Mouse (Mus musculus): Measurements from ENCODE around the gene Dnmt3b. TPM values are rescaled to one million over a fixed set of nuclear protein-coding genes. Genes with fewer than 3 reads are reported as not detected.
A peak's percentile ranks its signal among the peaks of the same experiment; 100 is the strongest.
"Not testable (repeated sequence)": the region's sequence is repeated elsewhere in the genome, so short reads cannot be mapped to it uniquely, and the experiment has no call there.

Dnmt3b gene
- total RNA-seq, 2 experiments from 2014 or later = 3.0 to 3.5 TPM

GRCm38 (mm10) chr2:153638977-153639680 is 10.1 kb upstream of the Dnmt3b start:
- DNase-seq = no peak

DNA sequence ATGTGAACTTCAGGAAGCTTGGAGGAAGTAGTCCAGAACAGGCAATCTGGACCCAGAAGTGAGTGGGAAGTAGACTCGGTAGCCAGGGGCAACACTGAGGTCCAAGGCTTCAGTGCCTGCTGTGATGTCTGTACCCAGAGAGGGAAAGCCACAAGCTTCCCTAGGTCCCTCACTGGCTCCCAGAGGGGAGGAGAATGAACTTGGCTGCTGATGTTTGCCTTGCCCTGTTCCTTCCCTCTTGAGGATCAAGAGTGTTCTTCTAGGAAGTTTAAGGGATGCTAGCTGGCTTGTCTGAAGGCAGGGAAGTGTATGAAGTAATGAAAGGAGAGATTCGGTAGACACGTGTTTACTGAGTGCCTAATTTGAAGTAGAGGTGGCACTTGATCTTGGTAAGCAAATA is 6.8 kb upstream of the Dnmt3b start:
- DNase-seq = no peak

DNA sequence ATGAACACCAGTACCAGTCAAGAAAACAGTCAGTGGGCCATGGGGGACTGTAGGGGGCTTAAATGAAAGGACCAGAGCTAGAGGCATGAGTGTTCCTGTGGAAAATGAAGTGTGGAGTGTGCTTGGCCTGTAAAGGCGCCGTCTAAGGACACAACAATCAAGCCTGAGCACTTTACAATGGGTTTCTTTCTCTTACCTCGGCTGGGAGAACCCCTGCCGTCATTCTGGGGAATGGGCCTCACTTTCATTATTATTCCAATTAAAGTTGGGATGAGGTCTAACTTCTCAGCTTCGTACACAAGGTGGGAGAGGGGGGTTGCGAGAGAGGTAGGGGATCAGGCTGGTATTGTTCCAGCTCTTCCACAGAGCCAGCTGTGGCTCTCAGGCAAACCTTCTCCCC is 6.3 kb upstream of the Dnmt3b start:
- DNase-seq = no peak

GRCm38 (mm10) chr2:153648773-153649297 is 415 bp upstream of the Dnmt3b start:
- DNase-seq = no peak

- DNase-seq = no peak
Observed at GRCm38 (mm10) chr2:153650014-153650687, 901 bp downstream of the Dnmt3b start.

DNA sequence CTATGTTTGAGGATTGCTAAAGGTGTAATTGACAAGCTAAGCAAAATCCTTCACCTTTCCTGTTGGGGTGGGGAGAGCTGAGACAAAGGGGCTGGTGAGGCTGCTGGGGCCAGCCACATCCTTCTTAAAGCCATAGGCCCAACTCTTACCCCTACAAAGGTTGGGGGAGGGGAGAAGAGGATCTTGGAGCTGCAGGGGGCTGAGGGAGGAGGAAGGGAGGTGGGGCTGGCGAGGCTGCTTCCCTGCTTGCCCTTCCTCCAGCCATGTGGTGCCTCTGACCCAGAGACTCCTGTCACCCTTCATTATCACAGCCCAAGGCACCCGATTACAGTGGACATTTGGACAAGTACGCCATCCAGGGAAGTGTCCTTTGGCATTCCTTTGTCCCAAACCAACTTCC is 2.4 kb downstream of the Dnmt3b start:
- DNase-seq = no peak

GRCm38 (mm10) chr2:153657659-153658058 is 8.4 kb downstream of the Dnmt3b start:
- DNase-seq = not testable (repeated sequence)

- peak; percentile 18 for DNase-seq
Observed at GRCm38 (mm10) chr2:153660616-153661015, 11.4 kb downstream of the Dnmt3b start.

DNA sequence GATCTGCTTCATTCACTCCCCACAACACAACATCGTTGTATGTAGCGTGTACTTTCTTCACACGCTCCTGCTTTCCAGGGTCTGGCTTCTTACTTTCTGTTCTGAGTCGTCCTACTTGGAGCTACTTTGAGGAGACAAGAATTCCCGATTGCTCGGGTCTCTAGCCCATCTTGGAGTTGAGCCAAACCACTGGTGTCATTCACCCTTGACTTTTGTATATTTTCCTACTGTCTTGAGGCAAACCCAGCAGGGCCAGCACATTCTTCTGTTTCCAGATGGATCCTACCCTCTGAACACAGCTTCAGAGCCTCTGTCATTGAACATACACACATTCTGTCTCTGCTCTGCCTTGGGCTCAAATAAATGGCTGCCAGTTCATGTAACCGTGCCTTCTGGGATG is 16.2 kb downstream of the Dnmt3b start:
- no peak for DNase-seq

- DNase-seq = no peak
Observed at GRCm38 (mm10) chr2:153668754-153669376, 19.6 kb downstream of the Dnmt3b start.

DNA sequence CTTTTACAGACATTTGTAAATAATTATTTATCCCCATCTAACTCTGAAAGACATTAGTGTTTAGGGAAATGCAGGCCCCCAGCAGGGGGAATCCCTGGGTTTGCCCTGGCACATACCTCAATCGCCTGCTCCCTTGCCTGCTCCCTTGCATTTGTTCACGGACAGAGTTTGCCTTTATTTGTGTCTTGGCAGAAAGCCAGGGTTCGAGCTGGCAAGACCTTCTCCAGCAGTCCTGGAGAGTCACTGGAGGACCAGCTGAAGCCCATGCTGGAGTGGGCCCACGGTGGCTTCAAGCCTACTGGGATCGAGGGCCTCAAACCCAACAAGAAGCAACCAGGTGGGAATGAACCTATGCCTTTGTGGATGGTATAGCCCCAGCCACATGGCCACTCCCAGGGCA is 20.9 kb downstream of the Dnmt3b start:
- peak; percentile 15 for DNase-seq

GRCm38 (mm10) chr2:153672619-153673018 is 23.4 kb downstream of the Dnmt3b start:
- no peak for DNase-seq

DNA sequence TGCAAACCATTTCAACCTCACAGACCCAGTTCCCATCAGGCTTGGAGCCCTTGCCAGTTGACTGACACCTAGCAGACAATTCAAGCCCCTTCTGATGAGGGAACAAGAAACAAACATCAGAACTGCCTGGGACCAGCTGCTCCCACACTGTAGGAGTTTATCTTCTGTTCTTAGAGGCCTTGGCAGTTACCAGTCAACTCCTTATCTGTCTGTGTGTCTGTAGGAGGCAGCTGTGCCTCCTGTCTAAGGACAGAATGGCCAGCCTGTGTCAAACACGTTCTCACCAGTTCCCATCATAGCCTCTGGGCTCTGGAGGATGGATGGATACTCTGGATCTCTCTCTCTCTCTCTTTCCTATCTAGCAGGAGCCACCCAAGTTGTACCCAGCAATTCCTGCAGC is 26.1 kb downstream of the Dnmt3b start:
- not testable (repeated sequence) for DNase-seq

- DNase-seq = no peak
Observed at GRCm38 (mm10) chr2:153676944-153677343, 27.7 kb downstream of the Dnmt3b start.

- no peak for DNase-seq
Observed at GRCm38 (mm10) chr2:153677550-153677949, 28.3 kb downstream of the Dnmt3b start.

GRCm38 (mm10) chr2:153679959-153680358 is 30.7 kb downstream of the Dnmt3b start:
- DNase-seq = no peak

DNA sequence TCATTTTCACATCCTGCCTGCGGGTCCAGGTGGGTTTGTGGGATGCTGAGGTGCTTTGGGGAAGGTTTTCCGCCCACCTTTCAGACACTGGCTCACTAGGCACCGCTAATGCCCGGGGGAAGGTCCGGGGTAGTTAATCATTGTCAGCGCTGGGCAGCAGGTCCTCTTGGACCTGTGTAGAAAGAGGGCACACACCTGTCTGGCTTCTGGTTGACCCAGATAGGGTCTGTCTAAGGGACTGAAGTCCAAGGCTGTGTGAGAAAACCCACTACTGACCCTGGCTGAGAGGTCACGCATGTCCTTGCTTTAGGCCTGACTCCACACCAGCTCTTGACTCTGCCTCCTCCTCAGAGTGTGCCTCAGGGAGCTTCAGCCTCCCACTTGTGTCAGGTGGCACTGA is 44.2 kb downstream of the Dnmt3b start:
- DNase-seq = not testable (repeated sequence)

DNA sequence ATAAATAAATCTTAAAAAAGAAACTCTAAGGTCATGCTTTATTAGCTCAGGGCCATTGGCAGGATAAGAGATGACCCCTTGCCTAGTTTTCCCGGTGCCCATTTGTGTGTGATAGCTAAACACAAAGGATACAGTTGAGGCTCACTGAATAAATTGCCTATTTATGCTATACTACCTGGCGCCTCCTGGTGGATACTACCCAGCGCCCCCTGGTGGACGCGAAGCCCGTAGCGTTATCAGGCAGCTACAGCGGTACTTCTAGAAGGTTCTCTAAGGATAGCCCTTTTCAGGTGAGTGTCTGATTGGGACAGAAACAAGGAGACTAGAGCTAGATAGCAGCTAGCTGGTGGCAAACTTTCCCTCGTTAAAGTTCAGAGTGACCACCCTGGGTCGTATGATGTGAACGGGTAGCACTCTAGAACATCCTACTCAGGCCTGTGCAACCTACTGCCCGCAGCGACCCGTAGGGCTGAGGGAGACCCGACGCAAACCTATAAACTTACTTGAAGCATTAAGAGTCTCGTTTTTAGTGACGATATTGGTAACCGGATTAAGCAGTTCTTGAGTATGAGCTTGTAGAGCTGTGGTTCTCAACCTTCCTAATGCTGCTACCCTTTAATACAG is 45.3 kb downstream of the Dnmt3b start:
- peak; percentile 64 for DNase-seq

DNA sequence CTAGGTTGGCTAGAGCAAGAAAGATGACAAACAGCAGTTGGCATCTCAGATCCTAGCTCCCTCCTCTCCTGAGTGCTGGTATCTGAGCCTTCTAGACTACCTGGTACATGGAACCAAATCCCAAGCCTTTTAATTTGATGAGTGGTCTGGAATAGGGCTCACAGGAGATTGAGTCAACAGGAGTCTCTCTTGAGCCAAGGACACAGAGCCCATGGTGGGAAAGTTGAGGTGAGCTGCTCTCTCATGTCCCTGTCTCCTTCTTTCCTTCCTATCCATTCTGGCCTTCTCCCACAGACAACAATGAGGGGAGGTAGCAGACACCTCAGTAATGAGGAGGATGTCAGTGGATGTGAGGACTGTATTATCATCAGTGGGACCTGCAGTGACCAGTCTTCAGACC is 47.1 kb downstream of the Dnmt3b start, which contains the start of gene Dnmt3c:
Gene Dnmt3c (plus strand): TSS at position 301 of the 400 bp plus-strand sequence.
- DNase-seq = no peak

DNA sequence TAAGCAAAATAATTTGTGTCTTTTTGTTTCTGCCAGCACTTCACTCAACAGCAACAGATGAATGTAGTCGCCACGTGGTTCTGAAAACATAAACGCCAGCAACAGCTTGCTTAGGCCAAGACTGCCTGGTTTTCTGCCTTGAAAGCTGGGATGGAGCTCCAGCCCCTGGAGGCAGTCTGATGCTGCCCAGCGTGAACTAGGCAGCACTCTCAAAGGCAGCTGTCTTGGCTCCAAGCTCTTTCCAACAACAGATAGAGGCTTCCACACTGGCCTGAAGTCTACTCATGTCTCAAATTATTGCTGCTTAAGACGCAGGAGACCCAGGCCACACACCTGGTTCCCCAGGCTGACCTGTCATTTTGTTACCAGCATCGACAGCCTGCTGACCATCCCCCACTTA is 54.1 kb downstream of the Dnmt3b start:
- no peak for DNase-seq

- DNase-seq = peak; percentile 51
Observed at GRCm38 (mm10) chr2:153710701-153711330, 61.6 kb downstream of the Dnmt3b start.

GRCm38 (mm10) chr2:153712646-153713091 is 63.4 kb downstream of the Dnmt3b start:
- DNase-seq = no peak

Data from heart, postnatal 4 days (tissue).